Mouse (Mus musculus): ENCODE data around the gene Wnt5a. TPM values are rescaled to one million over a fixed set of nuclear protein-coding genes. Genes with fewer than 3 reads are reported as not detected.

The Wnt5a gene
- polyA plus RNA-seq, 1 experiment from 2014 or later, result 23.2 TPM

DNA sequence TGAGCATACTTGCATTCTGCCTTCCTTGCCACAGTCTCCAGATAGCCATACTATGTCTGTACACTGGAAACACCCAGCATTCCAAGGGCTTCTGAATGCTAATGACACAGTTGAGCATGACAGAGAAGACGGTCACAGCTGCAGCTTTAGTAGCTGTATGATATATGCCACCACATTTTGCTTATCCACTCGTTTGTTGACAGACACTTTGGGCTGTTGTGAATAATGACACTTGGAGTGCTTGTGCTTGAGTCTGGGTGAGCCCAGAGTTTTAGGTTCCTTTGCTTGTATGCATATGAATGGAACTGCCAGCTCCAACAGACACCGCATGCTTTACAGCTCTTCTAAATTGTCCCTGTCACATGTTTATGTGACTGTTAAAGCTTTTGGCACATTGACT, 29.5 kb upstream of the Wnt5a start:
- ATAC-seq (no peak), DNase-seq (ENCODE audit: low spot score) (no peak)
- no peaks in the 10 kb centered on the region for H3K4me1 ChIP-seq (ENCODE audit: insufficient read depth, low read depth, low read length)
- H3K27me3 ChIP-seq (replicated peaks; ENCODE audit: insufficient read depth, low read length), result no peaks in the 10 kb centered on the region
- no peaks in the 10 kb centered on the region for H3K9me3 ChIP-seq (ENCODE audit: low read length)
- TF ChIP-seq EP300 (IDR thresholded peaks at IDR 0.05) (no peak), CTCF (IDR thresholded peaks at IDR 0.05) (no peak)
- no peaks in the 10 kb centered on the region for H3K36me3 ChIP-seq (ENCODE audit: insufficient read depth, low read length)
- no peak overlapping the region for H3K4me2 ChIP-seq (replicated peaks; ENCODE audit: low read depth, low read length)
- H3K4me3 ChIP-seq (ENCODE audit: low read depth, low read length), result no peak overlapping the region
- H3K9ac ChIP-seq (replicated peaks; ENCODE audit: low read depth), result no peak overlapping the region
- whole genome bisulfite sequencing, result 50% methylated on average over 3 of the region's 3 CpGs
- no peak overlapping the region for H3K27ac ChIP-seq (ENCODE audit: low read length)

- TF ChIP-seq EP300 (IDR thresholded peaks at IDR 0.05), result no peak
- Histone ChIP-seq H3K27me3 (replicated peaks; ENCODE audit: insufficient read depth, low read length) (no peaks in the 10 kb centered on the region), H3K9me3 (ENCODE audit: low read length) (no peaks in the 10 kb centered on the region), H3K4me3 (ENCODE audit: low read depth, low read length) (no peak overlapping the region), H3K36me3 (ENCODE audit: insufficient read depth, low read length) (no peaks in the 10 kb centered on the region), H3K4me1 (ENCODE audit: insufficient read depth, low read depth, low read length) (no peaks in the 10 kb centered on the region), H3K9ac (replicated peaks; ENCODE audit: low read depth) (no peak overlapping the region), H3K27ac (ENCODE audit: low read length) (no peak overlapping the region), H3K4me2 (replicated peaks; ENCODE audit: low read depth, low read length) (no peak overlapping the region)
- DNase-seq (ENCODE audit: low spot score) (no peak), ATAC-seq (no peak)
- 32% methylated on average over 7 of the region's 7 CpGs for WGBS
Observed at GRCm38 (mm10) chr14:28475421-28475820, 29.1 kb upstream of the Wnt5a start.

DNA sequence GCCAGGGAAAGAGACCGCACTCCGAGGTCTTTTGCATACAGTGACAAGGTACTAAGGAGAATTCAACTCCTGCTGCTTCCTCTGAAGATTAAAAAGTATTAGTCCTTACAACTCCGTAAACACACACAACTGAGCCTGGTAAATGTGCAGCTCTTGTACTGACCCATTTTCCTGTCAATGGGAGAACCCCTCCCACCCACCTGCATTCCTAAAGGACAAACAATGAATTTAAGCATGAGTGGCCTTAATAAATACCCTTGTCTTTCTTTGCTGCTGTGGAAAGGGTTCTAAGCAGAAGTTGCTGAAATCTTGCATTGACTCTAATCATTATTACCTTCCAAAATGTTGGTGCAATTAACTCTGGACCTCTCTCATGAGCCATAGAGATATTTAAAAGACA, 27.8 kb upstream of the Wnt5a start:
- H3K27ac ChIP-seq (ENCODE audit: low read length), result no peak overlapping the region
- no peaks in the 10 kb centered on the region for H3K27me3 ChIP-seq (replicated peaks; ENCODE audit: insufficient read depth, low read length)
- no peak for ATAC-seq
- H3K4me3 ChIP-seq (ENCODE audit: low read depth, low read length), result no peak overlapping the region
- no peaks in the 10 kb centered on the region for H3K4me1 ChIP-seq (ENCODE audit: insufficient read depth, low read depth, low read length)
- 63% methylated on average over 3 of the region's 3 CpGs for whole genome bisulfite sequencing
- no peaks in the 10 kb centered on the region for H3K36me3 ChIP-seq (ENCODE audit: insufficient read depth, low read length)
- DNase-seq (ENCODE audit: low spot score), result no peak
- H3K4me2 ChIP-seq (replicated peaks; ENCODE audit: low read depth, low read length), result no peak overlapping the region
- H3K9me3 ChIP-seq (ENCODE audit: low read length), result no peaks in the 10 kb centered on the region
- no peak overlapping the region for H3K9ac ChIP-seq (replicated peaks; ENCODE audit: low read depth)
- TF ChIP-seq CTCF (IDR thresholded peaks at IDR 0.05) (no peak), EP300 (IDR thresholded peaks at IDR 0.05) (no peak)

GRCm38 (mm10) chr14:28480866-28481265, 23.7 kb upstream of the Wnt5a start:
- H3K9ac ChIP-seq (replicated peaks; ENCODE audit: low read depth), result no peak overlapping the region
- WGBS, result 81% methylated on average over 1 of the region's 1 CpGs
- DNase-seq (ENCODE audit: low spot score) (no peak), ATAC-seq (no peak)
- H3K27ac ChIP-seq (ENCODE audit: low read length), result no peak overlapping the region
- no peak for TF ChIP-seq EP300 (IDR thresholded peaks at IDR 0.05)
- no peak for TF ChIP-seq CTCF (IDR thresholded peaks at IDR 0.05)
- no peaks in the 10 kb centered on the region for H3K4me1 ChIP-seq (ENCODE audit: insufficient read depth, low read depth, low read length)
- no peak overlapping the region for H3K4me2 ChIP-seq (replicated peaks; ENCODE audit: low read depth, low read length)
- no peak overlapping the region for H3K4me3 ChIP-seq (ENCODE audit: low read depth, low read length)
- H3K36me3 ChIP-seq (ENCODE audit: insufficient read depth, low read length), result no peaks in the 10 kb centered on the region
- H3K27me3 ChIP-seq (replicated peaks; ENCODE audit: insufficient read depth, low read length), result no peaks in the 10 kb centered on the region
- no peaks in the 10 kb centered on the region for H3K9me3 ChIP-seq (ENCODE audit: low read length)

DNA sequence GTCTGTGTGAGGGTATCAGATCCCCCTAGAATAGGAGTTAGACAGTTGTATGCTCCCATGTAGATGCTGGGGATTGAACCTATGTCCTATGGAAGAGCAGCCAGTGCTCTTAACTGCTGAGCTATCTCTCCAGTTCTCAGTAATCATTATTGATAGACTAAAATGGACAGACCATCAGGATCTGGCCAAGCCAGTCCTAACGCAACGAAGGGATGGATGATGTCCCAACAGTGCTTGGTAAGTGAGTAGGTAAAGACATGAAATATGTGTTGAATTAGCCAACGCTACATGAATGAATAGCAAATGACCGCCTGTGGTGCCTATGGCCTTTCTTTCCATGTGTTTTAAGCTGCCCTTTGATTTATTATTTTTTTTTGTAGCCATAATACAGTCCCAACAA, 10.7 kb upstream of the Wnt5a start:
- H3K27ac ChIP-seq (ENCODE audit: low read length), result no peak overlapping the region
- TF ChIP-seq CTCF (IDR thresholded peaks at IDR 0.05) (no peak), EP300 (IDR thresholded peaks at IDR 0.05) (no peak)
- WGBS, result 90% methylated on average over 4 of the region's 4 CpGs
- no peaks in the 10 kb centered on the region for H3K9me3 ChIP-seq (ENCODE audit: low read length)
- no peak overlapping the region for H3K4me2 ChIP-seq (replicated peaks; ENCODE audit: low read depth, low read length)
- no peak overlapping the region for H3K4me3 ChIP-seq (ENCODE audit: low read depth, low read length)
- ATAC-seq, result no peak
- DNase-seq (ENCODE audit: low spot score), result no peak
- H3K36me3 ChIP-seq (ENCODE audit: insufficient read depth, low read length), result no peaks in the 10 kb centered on the region
- no peaks in the 10 kb centered on the region for H3K27me3 ChIP-seq (replicated peaks; ENCODE audit: insufficient read depth, low read length)
- H3K9ac ChIP-seq (replicated peaks; ENCODE audit: low read depth), result no peak overlapping the region
- H3K4me1 ChIP-seq (ENCODE audit: insufficient read depth, low read depth, low read length), result no peaks in the 10 kb centered on the region

DNA sequence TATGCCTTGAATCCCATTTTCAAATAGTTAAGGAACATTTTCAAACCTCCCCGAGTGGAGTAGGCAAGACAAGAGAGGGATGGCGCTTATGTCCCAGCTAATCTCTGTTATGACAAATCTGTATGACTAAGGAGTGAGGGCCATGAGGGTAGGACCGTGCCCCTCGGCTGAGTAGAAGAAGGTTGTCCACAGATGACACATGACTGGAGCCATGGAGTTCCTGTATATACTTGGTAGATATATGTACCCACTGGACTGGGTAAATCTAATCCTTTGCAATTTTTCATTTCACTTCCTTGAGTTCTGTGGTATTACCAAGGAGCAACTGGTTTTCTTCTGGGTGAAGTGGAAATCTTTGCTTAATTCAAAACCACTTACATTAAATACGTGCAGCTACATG, 10.3 kb upstream of the Wnt5a start:
- no peak overlapping the region for H3K9ac ChIP-seq (replicated peaks; ENCODE audit: low read depth)
- WGBS, result 79% methylated on average over 5 of the region's 5 CpGs
- no peak overlapping the region for H3K27ac ChIP-seq (ENCODE audit: low read length)
- H3K4me2 ChIP-seq (replicated peaks; ENCODE audit: low read depth, low read length), result no peak overlapping the region
- ATAC-seq (no peak), DNase-seq (ENCODE audit: low spot score) (no peak)
- no peaks in the 10 kb centered on the region for H3K9me3 ChIP-seq (ENCODE audit: low read length)
- no peaks in the 10 kb centered on the region for H3K4me1 ChIP-seq (ENCODE audit: insufficient read depth, low read depth, low read length)
- no peak for TF ChIP-seq CTCF (IDR thresholded peaks at IDR 0.05)
- no peak for TF ChIP-seq EP300 (IDR thresholded peaks at IDR 0.05)
- no peaks in the 10 kb centered on the region for H3K27me3 ChIP-seq (replicated peaks; ENCODE audit: insufficient read depth, low read length)
- no peak overlapping the region for H3K4me3 ChIP-seq (ENCODE audit: low read depth, low read length)
- no peaks in the 10 kb centered on the region for H3K36me3 ChIP-seq (ENCODE audit: insufficient read depth, low read length)

DNA sequence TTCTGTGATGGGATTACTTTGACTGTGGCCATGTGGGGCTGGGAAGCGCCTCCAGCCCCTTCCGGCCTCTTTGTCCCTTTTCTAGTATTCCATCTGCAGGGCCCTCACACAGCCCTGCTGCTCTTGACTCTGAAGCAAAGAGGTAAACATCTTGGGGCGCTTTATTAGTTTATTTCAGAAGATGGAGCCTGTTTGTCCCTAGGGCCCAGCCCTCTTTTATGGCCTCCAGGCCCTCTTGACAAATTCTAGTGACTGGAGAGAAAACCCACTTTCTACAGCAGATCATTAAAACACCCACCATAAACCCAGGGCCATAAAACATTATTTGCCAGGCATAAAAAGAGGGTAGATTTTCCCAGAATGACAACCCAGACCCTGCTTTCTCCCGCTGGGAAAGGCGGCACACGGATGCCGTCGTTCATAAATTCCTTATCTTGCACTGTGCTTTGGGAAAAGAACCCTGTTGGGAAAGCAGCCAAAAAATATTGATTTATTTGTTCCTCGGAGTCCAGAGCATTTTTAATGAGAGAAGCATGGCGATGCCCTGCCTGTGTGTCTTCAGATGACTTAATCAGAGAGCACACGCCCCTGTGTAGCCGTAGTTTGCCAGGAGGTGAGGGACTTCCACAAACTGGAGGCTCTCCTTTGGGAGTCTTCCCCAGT, 3.2 kb upstream of the Wnt5a start:
- Histone ChIP-seq H3K36me3 (ENCODE audit: insufficient read depth, low read length) (no peaks in the 10 kb centered on the region), H3K9me3 (ENCODE audit: low read length) (no peaks in the 10 kb centered on the region), H3K9ac (replicated peaks; ENCODE audit: low read depth) (no peak overlapping the region), H3K27ac (ENCODE audit: low read length) (no peak overlapping the region), H3K27me3 (replicated peaks; ENCODE audit: insufficient read depth, low read length) (peaks cover 4% of the 10 kb centered on the region; the same call in 1 of the 2 replicates), H3K4me3 (ENCODE audit: low read depth, low read length) (no peak overlapping the region), H3K4me1 (ENCODE audit: insufficient read depth, low read depth, low read length) (no peaks in the 10 kb centered on the region), H3K4me2 (replicated peaks; ENCODE audit: low read depth, low read length) (no peak overlapping the region)
- WGBS, result 49% methylated on average over 12 of the region's 12 CpGs
- ATAC-seq, result no peak
- DNase-seq (ENCODE audit: low spot score), result no peak
- TF ChIP-seq CTCF (IDR thresholded peaks at IDR 0.05), result no peak
- TF ChIP-seq EP300 (IDR thresholded peaks at IDR 0.05), result no peak
